Mouse (Mus musculus) thymus, postnatal 10 days (tissue): ENCODE data around the gene Cemip.

ENCODE experiments used
- DNase-seq, 2 experiments: peaks; one replicate each; pipeline ENCODE4 v3.0.0; 2021; ENCODE audit warnings: low spot score in 2 of 2

Gene Cemip

DNA sequence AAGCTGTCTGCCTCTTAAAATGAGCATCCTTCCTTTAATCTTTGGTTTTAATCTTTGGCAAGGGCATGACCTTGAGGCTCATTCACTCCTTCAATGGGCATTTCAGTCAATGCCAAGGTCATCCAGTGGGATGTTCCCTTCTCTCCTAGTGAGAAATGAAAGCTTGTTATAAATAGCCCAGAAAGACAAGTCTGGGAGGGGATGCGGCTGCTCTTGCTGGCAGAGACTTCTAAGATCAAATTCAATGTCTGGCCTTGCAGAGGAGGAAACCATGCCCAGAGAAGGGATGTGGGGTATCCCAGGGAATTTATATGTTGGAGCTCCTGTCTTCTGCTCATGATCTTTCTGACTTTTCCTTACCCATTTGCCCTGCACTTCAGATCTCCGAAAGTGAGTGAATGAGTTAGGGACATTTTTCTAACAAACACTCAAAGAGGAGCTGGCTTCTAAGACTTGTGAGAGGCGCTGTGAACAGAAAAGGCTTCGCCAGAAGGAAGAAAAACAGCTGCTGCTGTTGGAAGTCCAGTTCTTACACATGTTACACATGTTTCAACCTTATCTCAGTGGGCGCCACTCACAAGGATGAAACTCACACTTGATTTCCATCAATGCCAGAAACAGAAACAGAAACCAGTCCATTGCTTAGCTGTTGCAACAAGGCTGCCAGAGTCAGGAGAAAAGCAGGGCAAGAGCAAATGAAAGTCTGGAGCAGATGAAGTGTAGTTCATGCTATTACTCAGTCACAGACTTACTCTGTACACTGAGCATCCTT lies 120.1 kb downstream of the Cemip start:
- DNase-seq = no peak

DNA sequence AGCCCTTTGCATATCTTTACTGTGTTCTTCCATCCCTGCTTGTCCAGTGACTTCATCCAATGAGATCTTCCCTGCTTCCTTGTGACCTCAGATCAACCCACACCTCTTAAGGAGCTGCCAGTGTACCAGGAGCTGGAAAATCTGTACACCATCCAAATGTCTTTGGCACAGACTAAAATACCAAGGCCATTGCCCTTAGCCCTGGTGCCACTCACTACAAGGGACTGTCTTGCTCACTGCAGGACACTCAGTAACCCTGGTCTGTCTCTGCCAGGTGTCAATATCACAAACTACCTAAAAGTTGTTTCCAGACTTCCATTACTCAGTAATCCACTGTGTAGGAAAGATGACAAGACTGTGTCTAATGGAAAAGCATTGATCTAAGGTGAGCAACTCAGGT lies 121.1 kb downstream of the Cemip start:
- DNase-seq = no peak

DNA sequence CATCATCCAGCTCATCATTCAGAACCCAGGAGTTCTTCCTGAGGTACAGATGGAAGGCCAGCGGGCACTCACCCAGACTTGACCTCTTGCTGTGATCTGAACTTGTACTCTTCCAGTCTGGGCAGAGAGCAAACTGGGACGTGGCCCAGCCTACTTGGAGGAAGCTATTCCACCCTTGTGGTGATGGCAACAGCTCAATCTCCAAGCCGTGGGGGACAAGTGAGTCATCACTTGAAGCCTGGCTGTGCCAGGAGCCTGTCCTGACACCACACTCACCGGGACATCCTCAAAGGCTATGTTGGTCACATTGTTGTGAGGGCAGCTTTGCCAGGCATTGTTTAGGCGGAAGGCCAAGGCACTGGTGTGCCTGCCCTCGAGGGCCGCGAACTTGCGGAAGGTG lies 133.8 kb downstream of the Cemip start:
- no peak for DNase-seq

DNA sequence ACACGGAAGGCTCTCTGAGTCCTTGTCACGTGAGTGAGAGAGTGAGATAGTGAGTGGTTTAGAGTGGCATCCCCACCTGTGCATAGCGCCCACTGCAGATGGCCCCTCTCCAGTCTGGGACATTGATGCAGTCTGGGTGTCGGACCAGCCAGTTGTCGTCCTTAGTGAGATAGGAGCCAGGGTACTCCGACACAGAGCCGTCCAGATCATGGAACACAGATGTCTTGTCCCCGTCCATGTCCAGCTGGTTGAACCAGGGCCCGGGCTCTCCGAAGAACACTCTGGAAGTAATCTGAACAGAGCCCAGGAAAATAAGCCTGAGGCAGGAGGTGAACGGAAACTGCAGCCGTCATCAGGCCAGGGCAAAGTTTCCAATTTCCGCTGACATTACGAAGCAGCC lies 135.0 kb downstream of the Cemip start:
- no peak for DNase-seq

DNA sequence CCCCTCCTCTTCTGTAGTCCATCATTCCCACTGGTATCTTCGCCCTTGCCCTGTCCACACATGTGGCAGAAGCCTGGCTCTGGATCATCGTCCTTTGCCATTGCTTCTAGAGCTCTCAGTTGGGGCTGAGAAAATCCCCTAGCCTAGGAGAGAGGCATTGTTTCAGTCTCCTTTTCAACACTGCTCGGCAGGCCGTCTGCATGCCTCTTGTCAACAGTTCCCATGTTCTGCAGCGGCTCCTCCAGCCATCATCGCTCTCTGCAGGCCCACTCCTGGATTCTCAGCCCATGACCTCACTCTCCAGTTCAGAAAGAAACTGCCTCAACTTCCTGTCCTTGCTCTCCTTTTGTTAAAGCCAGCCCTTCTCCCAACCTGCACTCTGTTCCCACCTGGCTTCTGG lies 136.6 kb downstream of the Cemip start:
- DNase-seq = no peak

DNA sequence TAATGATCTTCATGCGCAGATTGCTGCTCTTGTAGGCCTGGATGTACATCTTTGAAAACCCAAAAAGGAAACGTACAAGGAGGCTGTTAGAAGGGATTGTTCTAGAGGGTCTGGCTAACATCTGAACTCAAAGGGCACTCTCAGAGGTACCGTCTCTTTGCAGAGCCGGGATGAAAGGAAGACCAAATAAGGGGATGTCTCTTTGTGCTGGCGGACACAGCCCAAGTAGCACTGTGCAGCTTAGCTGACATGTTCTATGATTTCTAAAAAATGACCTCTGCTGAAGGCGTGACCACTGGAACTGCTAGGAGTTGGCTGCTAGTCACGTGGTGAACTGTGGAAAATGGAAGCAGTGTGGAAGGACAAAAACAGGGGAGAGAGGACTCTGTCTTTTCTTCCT lies 137.6 kb downstream of the Cemip start:
- no peak for DNase-seq

DNA sequence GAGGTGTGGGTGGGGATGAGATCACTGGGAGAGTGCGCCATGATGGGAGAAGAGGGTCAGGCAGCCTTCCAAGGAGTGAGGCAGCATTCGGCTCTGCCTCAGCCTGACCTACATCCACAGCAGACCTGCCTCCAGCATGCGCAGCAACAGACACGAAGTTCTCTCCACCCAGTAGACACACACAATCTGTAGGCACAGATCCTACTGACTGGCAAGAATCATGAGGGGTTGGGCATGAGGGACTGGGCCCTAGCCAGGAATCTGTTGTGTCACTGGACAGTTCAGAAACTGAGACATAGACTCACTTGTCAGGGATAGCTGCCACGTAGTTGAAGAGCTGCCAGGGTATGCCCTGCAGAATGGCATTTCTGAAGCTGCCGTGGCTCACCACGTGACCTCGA lies 144.6 kb downstream of the Cemip start:
- no peak for DNase-seq

DNA sequence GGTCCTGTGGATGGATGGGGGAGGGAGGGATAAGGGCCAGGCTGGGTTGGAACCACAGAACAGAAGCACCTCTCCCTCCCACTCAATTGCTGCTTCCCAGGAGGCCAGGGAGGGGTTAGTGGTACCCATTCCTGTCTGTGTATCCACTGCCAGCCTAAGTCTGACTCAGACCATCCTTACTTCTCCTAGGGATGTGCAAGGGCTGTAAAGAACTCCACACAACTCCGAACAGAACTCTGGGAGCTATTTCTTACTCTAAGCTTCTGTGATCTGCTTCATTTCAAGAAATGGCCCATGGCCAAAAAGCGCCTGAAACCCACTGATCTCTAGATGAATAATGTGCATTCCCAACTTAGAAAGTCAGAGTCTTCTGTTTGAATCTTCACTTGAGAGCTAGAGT lies 146.2 kb downstream of the Cemip start:
- DNase-seq = no peak

DNA sequence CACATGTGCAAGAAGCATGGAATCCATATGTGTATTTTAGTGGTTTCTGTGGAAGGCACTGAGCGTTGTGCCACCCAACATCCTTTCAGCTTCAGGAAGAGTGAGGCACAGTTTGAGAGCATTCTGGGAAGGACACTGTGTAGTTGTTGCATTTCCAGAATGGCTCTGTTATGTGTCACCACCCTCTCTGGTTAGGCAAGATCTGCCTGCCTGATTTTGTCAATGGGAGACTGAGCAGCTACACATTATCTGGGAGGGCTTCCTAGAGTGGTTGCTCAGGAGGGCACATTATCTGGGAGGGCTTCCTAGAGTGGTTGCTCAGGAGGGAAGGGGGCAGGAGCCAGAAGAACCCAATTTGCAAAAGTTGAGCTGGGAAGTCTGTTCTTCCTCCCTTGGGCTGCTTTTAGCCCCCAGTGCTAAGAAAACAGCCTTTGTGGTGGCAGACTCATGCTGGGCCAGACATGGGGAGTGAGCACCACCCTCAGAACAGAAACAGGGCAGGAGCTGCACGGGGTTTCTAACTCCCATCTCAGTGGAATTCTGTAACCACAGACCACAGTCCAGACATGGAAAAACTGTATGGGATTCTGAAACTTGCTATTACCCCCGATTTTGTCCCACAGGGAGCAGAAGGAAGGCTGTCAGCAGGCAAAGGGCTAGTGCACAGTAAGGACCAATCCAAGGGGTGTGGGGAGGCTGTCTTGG lies 147.1 kb downstream of the Cemip start:
- DNase-seq = no peak

DNA sequence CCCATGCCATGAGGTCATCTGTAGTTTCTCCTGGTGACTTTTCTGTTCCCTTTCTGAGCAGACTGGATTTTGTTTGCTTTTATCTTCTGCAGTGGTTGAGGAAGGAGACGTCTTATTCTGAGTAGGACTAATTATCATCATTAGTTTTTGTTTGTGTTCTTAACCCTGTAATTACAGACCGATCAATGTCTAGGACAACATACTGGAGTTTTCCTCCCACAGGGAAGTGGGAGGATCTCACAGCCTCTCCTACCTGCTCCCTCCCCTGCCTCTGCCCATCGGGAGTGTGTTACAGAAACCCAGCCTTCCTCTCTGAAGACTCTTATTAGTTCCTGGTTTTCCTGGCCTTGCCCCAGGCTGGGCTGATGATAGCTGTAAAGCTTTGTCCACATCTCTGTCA lies 164.7 kb downstream of the Cemip start:
- DNase-seq = no peak

DNA sequence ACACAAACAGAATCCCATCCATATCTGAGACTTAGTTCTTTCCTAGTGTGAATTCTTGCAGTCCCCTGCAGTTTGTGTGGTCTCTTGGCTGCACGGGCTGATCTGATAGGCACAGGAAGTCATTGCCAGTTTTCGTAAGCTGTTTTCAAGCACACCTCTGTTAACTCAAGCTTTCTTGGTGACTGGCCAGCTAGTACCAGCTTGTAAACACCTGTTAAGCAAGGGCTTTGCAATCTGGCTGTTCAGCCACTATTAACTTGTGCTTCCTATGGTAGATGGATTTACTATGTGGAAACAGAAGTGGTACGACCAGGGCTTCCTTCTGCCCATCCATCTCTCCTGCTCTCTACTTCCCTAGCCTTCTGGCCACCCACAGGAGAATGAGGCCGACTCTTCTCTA lies 166.1 kb downstream of the Cemip start:
- no peak for DNase-seq

DNA sequence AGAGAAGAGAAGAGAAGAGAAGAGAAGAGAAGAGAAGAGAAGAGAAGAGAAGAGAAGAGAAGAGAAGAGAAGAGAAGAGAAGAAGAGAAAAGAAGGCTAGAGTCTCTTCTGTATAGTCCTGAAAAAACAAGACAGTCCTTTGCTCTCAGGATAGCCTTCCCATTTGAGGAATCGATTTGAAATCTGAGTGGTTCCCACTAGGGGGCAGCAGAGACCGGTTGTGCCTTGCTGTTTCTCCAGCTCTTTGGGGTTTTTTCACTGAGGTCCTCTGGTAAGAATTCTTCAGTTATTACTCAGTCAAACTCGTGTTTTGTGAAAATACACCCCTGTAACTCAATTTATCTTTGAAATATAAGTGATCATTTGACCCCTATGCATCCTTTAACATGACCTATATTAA lies 171.7 kb downstream of the Cemip start:
- DNase-seq = peak; percentile 38 to 86

DNA sequence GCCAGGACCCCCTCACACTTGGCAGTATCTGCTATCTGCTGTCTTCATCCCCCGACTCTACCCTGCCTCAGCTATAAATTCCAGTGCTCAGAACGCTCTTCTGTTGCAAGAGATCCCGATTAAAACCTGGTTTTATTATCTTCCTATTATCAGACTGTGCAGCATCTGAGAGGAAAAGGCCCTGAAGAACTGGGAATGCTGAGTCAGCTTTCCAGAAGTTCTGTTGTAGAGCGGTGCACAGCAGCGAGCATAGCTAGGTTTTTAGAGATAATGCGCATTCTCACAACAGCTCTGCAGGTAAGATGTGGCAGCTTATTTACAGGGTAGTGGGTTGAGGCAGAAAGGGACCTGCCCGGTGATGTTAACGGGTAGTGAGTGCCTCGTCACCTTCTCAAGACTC lies 172.3 kb downstream of the Cemip start:
- DNase-seq = no peak

DNA sequence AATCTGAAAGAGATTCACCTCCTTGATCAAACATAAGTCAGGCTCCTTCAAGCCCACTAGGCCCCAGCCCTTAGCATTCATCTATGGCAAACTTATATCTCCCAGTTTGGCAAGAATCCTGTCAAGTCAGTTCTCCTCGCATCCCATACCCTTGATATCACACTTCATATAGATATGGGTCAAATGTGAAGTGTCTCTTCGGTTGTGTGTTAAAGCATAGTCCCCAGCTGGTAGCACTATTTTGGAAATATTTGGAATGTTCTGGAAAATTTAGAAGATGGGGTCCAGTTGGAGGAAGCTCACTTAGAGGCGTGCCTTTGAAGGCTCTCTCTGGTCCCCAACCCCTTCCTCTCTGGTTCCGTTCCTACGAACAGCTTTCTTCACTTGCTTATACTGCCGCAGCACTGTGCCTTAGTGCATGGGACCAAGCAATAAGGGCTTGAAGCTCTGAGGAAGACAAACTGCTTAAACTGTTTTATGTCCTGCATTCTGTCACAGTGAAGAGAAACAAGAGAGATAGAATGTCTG lies 172.8 kb downstream of the Cemip start:
- DNase-seq = no peak

DNA sequence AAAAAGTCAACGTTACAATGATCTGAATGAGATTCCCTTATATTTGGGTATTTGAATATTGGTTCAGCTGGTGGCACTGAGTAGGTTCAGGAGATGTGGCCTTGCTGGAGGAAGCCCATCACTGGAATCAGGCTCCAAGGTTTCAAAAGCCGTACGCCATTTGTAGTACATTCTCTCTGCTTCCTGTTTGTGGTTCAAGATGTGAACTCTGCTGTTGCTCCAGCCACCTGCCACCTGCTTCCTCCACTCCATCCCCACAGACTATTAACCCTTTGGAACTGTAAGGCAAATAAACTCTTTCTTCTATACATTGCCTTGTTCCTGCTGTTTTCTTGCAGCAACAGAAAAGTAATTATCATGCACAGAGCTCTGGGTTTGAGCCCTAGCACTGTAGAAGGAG lies 174.4 kb downstream of the Cemip start:
- peak in 1 of 2 experiments; percentile 12 for DNase-seq

DNA sequence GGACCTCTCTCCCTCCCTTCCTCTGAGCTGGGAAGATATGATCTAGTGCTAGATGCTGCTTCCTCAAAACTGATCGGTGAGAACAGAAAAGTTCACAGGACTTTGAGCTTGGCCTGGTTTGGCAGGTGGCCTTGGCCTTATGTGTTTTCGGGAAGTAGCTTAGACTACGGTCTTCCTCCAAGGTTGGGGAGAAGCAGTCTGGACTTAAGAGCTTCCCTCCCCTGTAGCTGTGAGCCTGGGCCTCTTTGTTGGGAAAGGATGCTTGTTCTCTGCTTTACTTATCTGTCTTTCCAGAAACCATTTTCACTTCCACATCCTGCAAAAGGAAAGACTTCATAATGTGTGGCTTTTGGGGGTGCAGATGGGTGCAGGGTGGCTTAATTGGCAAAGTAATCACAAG lies 181.5 kb downstream of the Cemip start:
- no peak for DNase-seq

DNA sequence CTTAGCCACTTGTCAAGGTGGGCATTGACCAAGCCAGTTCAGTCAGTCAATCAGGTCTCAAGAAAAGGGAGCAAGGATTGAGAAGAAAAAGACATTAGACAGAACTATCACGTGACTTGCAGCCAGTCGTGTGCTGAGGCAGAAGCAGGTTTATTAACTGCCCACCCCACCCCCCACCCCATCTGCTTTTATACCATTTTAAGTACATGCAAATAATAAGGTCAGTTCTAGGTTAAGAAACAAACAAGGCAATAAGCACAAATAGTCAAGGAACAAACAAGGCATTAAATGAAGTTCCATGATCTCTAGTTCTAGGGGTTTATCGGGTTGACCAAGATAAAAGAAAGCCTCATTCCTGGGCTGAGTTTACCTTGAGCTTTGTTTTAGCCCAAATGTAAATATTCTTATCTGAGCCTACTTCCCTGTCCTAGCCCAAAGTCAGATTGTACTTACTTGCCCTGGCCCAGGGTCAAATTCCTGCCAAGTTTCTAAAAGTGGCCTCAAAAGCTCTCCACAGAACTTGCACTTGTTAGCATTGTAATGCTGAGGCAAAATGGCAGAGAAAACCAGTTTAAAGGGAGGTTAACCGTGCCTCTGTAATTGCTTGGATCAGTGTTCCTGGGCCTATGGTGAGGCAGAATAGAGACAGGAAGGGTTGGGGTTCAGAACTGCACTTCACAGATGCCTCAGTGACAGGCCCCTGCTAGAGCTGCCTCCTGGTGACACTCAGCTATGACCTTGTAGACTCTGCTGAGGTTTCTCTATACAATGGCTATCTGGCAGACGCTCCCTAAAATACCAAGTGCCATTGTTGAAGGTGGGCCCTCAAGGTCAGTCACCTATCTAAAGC lies 183.8 kb downstream of the Cemip start:
- no peak for DNase-seq

DNA sequence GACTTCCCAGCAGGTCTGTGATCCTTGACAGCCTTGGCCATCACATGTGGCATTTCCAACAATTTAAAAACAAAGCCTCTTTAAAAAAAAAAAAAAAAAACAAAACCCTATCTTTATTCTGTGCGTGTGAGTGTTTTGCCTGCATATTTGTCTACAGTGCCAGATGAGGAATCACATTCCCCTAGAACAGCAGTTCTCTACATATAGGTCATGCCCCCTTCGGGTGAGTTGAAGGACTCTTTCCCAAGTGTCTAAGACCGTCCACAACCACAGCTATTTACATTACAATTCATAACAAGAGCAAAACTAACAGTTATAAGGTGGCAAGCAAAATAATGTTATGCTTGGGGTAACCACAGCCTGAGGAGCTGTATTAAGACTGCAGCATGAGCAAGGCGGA lies 184.9 kb downstream of the Cemip start:
- DNase-seq = no peak

DNA sequence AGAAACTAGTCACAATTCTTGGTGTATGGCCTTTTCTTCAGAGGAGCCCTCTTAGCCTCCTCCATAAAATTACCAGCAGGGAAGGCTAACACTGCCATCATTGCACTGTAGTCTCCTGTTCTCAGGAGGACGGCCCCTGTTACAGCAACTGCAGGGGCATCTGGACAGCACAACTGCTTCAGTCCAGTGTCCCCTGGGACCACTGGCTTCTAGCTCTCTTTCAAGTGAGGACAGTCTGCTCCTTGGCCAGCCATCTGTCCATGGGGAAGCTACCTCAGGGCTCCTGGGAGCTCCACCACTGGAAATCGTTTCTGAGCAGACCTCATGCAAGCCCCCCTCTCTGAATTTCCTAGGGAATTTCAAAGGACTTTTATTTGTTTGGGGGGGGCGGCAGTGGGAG lies 185.8 kb downstream of the Cemip start:
- DNase-seq = no peak

DNA sequence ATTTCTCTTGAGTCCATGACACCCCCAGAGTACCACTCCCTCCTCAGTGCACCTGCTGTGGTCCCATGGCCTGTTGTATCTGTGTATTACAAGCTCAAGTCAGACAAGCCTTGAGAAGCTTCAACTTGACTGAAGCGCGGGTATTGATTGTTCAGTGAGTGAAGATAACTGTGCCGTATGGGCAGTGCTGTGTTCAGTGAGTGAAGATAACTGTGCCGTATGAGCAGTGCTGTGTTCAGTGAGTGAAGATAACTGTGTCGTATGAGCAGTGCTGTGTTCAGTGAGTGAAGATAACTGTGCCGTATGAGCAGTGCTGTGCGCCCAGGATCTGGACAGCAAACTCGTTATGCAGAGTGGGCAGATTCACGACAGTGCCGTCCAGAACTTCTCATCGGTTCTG lies 188.0 kb downstream of the Cemip start:
- DNase-seq = no peak

DNA sequence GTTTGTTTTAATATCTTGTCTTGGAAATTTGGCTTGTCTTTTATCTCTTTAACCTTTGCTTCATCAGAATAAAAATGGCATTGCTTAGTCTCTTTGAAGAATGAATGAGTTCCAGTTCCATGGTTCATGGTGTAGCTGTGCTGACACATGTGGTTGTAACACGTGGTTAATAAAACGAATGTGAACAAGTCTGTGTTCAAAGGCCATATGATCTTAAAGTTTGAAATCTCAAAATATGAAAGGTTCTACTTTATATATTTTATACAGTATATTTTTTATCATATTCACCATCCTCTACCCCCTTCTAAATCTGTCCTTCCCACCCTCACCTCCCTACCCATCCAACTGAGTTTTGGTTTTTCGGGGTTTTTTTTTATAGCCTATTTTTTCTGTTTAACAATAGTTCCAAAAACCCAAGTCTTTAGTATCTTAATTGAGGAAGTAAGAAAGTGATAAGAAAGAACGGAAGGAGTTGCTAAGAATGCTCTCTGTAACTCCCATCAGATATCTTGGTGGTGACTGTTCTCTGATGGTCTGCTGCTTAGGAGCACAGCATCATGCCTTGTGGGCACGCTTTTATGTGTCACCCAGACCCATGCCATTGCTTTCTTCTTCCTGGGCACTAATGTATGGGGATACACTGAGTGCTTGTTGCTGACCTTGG lies 190.1 kb downstream of the Cemip start:
- no peak for DNase-seq

DNA sequence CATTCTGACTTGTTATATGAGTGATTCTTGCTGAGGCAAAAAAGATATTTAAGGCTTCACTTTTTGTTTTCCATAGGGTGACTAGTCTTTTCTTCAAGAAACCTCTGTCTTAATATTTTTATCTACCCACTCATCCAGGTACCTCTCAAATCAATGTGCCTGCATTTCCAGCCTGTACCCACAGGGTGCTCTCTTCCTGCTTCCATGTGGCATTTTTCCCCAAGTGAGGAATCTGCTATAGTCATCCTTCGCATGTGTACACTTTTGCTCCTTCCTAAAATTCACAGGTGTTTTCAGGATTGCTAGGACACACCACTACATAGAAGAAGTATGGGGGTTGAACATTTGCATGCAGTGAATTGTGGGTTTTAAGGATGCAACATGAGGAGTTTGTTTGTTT lies 192.0 kb downstream of the Cemip start:
- DNase-seq = no peak
